Mouse (Mus musculus) monocyte, adult 59 days (primary cell): ENCODE measurements around the gene Gsto2. TPM values are rescaled to one million over a fixed set of nuclear protein-coding genes. Genes with fewer than 3 reads are reported as not detected.

ENCODE experiments used
- total RNA-seq, 2 experiments: library from RNA; stranded (reverse); gene quantifications; one replicate each; pipeline ENCODE4 v1.2.4; 2023

The Gsto2 gene
- total RNA-seq, result under 1 TPM in 1 of 2 experiments, not detected in 1; 0.50 TPM

GRCm38 (mm10) chr19:47865353-47865947, at the start of gene Gsto2:
TSS of gene Gsto2 (plus strand) at chr19:47865534.

GRCm38 (mm10) chr19:47854796-47855783, 10.2 kb upstream of the Gsto2 start, which contains the start of gene Gsto1:
TSS of gene Gsto1 (plus strand) at chr19:47854970.

GRCm38 (mm10) chr19:47919126-47919965, 54.0 kb downstream of the Gsto2 start, which contains the start of the genes Cfap43 and Itprip:
TSS of gene Cfap43 (minus strand) at chr19:47919287.
TSS of gene Itprip (minus strand) at chr19:47919299.

Other genes starting within 250 kb of the Gsto2 start
- gene Col17a1, start 173.4 kb upstream of the Gsto2 start, total RNA-seq, result under 1 TPM in 1 of 2 experiments, not detected in 1; 0.27 TPM
- 100 to 1,000 TPM; 104 TPM for gene Sfr1, start 133.9 kb upstream of the Gsto2 start, total RNA-seq
- gene Gsto1, start 10.6 kb upstream of the Gsto2 start, total RNA-seq, result 100 to 1,000 TPM; 245 to 265 TPM
- not detected for gene Cfap43, start 53.8 kb downstream of the Gsto2 start, total RNA-seq
- 10 to 100 TPM; 71.1 to 74.4 TPM for gene Itprip, start 53.8 kb downstream of the Gsto2 start, total RNA-seq
- gene Cfap58, start 72.1 kb downstream of the Gsto2 start, total RNA-seq, result not detected